Mouse (Mus musculus) intestine, embryonic 14.5 days (tissue): ENCODE data around the gene Polr2i. TPM values are rescaled to one million over a fixed set of nuclear protein-coding genes. Genes with fewer than 3 reads are reported as not detected.
A peak's percentile ranks its signal among the peaks of the same experiment; 100 is the strongest.

ENCODE experiments used
- ATAC-seq: fragments of 200-750 bp; cut with Nextera tagmentation; replicated peaks from 2 replicates; pipeline ENCODE4 v1.8.0; 2017; ENCODE audit warnings: low read depth, moderate number of reproducible peaks, moderate TSS enrichment, moderate library complexity; ENCODE audit not compliant: low FRiP score, low TSS enrichment
- DNase-seq: peaks from one replicate; pipeline ENCODE4 v3.0.0-alpha.2; 2018; ENCODE audit warnings: low spot score
- H3K27ac ChIP-seq: fragments of 300-500 bp; sonication (generic); 2 replicates; pipeline ENCODE4 v1.5.1; 2014; ENCODE audit warnings: low read depth, mild to moderate bottlenecking, control low read depth
- H3K27me3 ChIP-seq: fragments of 300-500 bp; sonication (generic); replicated peaks from 2 replicates; pipeline ENCODE4 v1.6.1; 2014; ENCODE audit warnings: low read length, control low read depth; ENCODE audit not compliant: control insufficient read depth, insufficient read depth
- H3K36me3 ChIP-seq: fragments of 300-500 bp; sonication (generic); 2 replicates; pipeline ENCODE4 v1.6.1; 2014; ENCODE audit warnings: low read length, control low read depth; ENCODE audit not compliant: control insufficient read depth, insufficient read depth
- H3K4me1 ChIP-seq: fragments of 300-500 bp; sonication (generic); replicated peaks from 2 replicates; pipeline ENCODE4 v1.6.1; 2014; ENCODE audit warnings: low read length, control low read depth, mixed read lengths; ENCODE audit not compliant: control insufficient read depth, insufficient read depth
- H3K4me2 ChIP-seq: fragments of 300-500 bp; sonication (generic); 2 replicates; pipeline ENCODE4 v1.6.1; 2014; ENCODE audit warnings: low read length
- H3K4me3 ChIP-seq: fragments of 300-500 bp; sonication (generic); 2 replicates; pipeline ENCODE4 v1.5.1; 2014; ENCODE audit warnings: low read depth, low read length, control low read depth, mixed read lengths
- H3K9ac ChIP-seq: fragments of 300-500 bp; sonication (generic); 2 replicates; pipeline ENCODE4 v1.6.1; 2014; ENCODE audit warnings: mild to moderate bottlenecking, low read length
- H3K9me3 ChIP-seq: fragments of 300-500 bp; sonication (generic); 2 replicates; pipeline ENCODE4 v1.6.1; 2016; ENCODE audit warnings: low read length, control low read depth; ENCODE audit not compliant: control insufficient read depth
- WGBS: fragments of 180-500 bp; shearing (Covaris S2); extraction: QIAGEN DNeasy Blood & Tissue Kit; methylation state at CpG from one replicate; pipeline ENCODE4 v1.1.7; 2014; 5-methylcytosine and 5-hydroxymethylcytosine counted together
- polyA plus RNA-seq: library from polyadenylated mRNA; unstranded; fragments of >200 nt; fragmentation: Nextera tagmentation; extraction: Ambion mirVana; gene quantifications from 2 replicates; pipeline ENCODE4 v1.2.1, GENCODE M21; 2014

Polr2i gene
- polyA plus RNA-seq, 1 experiment from 2014 or later = 159 TPM

DNA sequence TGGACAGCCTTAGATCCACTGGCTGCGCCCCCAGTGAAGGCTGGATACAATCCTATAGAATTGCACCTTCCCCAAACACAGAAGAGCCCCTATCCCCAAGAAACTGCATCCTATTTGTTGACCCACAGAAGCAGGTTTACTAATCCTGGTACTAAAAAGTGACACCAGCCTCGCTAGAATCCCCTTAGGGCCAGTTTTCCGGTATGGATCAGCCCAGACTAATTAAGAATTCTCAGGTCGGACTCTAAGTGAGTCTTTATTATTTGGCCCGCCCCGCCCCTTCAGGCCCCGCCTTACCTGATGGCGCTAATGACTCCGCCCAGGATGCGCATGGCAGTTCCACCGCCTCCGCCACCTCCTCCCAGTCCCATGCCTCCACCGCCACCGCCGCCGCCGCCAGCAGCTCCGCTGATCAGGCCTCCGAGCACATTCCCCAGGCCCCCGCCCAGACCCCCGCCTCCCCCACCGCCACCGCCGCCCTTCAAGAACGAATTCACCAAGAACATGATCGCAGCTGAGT, 38.1 kb upstream of the Polr2i start:
- Histone ChIP-seq H3K36me3 (peaks cover 38% of the 10 kb centered on the region), H3K4me2 (peak overlapping the region; percentile 83), H3K4me3 (peak overlapping the region; percentile 90), H3K4me1 (peaks cover 15% of the 10 kb centered on the region), H3K9me3 (no peaks in the 10 kb centered on the region), H3K27ac (peak overlapping the region; percentile 86), H3K9ac (peak overlapping the region; percentile 83), H3K27me3 (no peaks in the 10 kb centered on the region)
- ATAC-seq (peak; percentile 56), DNase-seq (no peak)
- WGBS = under 1% methylated on average over 26 of the region's 26 CpGs

- DNase-seq = peak; percentile 85
- under 1% methylated on average over 26 of the region's 26 CpGs for WGBS
These were observed 37.5 kb upstream of the Polr2i start for GRCm38 (mm10) chr7:30194101-30194831.

DNA sequence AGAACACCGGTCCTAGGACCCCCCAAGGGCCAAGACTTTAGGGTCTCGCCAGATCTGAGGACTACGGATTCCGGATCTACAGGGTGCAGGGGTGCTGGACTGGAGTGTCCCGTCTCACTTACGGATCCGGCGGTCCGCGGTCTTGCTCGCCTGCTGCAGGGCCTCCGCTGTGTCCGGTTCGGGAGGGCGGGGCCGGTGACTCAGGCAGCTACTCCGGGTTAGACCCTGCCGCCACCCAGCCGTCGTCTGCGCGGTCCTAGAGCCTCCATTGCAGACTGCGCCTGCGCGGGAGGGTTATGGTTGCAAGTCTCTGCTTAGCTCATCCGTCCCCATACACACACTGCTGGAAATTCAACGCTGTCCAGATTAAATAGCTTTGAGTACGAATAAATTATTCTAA, 36.9 kb upstream of the Polr2i start:
- WGBS = under 1% methylated on average over 28 of the region's 28 CpGs
- ATAC-seq (peak; percentile 83), DNase-seq (peak; percentile 94)
- Histone ChIP-seq H3K36me3 (peaks cover 27% of the 10 kb centered on the region), H3K27me3 (no peaks in the 10 kb centered on the region), H3K4me1 (peaks cover 15% of the 10 kb centered on the region), H3K9ac (peak overlapping the region; percentile 83), H3K4me2 (peak overlapping the region; percentile 83), H3K9me3 (no peaks in the 10 kb centered on the region), H3K27ac (peak overlapping the region; percentile 86), H3K4me3 (peak overlapping the region; percentile 90)

More at GRCm38 (mm10) chr7:30194101-30194831, 37.5 kb upstream of the Polr2i start:
- H3K4me1 ChIP-seq = peaks cover 15% of the 10 kb centered on the region
- peak overlapping the region; percentile 83 for H3K4me2 ChIP-seq
- peak overlapping the region; percentile 83 for H3K9ac ChIP-seq
- ATAC-seq = peak; percentile 9
- H3K4me3 ChIP-seq = peak overlapping the region; percentile 90
- H3K27ac ChIP-seq = peak overlapping the region; percentile 86
- no peaks in the 10 kb centered on the region for H3K9me3 ChIP-seq
- H3K36me3 ChIP-seq = peaks cover 32% of the 10 kb centered on the region
- no peaks in the 10 kb centered on the region for H3K27me3 ChIP-seq

DNA sequence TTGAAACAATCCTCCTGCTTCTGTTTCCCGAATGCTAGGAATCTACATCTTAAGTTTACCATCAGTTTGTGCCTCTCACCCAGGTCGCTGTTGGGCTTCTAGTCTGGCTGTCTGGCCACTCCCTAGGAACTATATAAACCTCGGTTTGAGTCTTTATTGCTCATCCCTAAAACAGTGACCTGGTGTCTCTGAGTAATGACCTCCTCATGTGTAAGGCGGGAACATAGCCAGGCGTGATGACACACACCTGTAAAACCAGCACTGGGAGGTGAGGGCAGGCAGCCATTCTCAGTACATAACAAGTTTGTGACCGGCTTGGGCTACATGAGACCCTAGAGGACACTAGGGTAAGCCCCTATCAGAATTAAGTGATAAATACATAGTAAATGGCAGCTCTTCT, 36.3 kb upstream of the Polr2i start:
- peaks cover 22% of the 10 kb centered on the region for H3K36me3 ChIP-seq
- no peaks in the 10 kb centered on the region for H3K27me3 ChIP-seq
- ATAC-seq (no peak), DNase-seq (no peak)
- WGBS = 65% methylated on average over 6 of the region's 6 CpGs
- peak overlapping the region; percentile 83; the same call in 1 of the 2 replicates for H3K9ac ChIP-seq
- H3K4me3 ChIP-seq = peak overlapping the region; percentile 90; the same call in 1 of the 2 replicates
- no peaks in the 10 kb centered on the region for H3K9me3 ChIP-seq
- H3K27ac ChIP-seq = no peak overlapping the region
- H3K4me1 ChIP-seq = peaks cover 15% of the 10 kb centered on the region
- peak overlapping the region; percentile 83 for H3K4me2 ChIP-seq

DNA sequence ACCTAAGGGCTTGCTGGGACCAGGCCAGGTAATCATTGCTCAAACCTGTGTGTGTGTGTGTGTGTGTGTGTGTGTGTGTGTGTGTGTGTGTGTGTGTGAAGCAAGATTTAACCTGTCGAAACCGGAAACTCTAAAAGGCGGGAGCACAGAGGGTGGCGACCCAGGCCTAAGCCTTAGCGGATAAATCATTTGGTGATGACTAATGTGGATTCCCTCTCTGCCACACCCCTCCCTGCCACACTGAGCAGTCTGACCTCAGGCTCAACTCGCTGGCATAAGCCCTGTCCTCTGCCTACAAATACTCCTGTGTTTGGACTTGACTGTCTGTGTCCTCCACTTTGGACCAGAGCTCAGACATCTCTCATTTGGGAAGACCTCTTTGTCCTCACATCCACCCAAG, 35.6 kb upstream of the Polr2i start:
- Histone ChIP-seq H3K9me3 (no peaks in the 10 kb centered on the region), H3K4me2 (no peak overlapping the region), H3K27ac (no peak overlapping the region), H3K9ac (no peak overlapping the region), H3K36me3 (peaks cover 15% of the 10 kb centered on the region), H3K27me3 (no peaks in the 10 kb centered on the region), H3K4me3 (no peak overlapping the region), H3K4me1 (peaks cover 15% of the 10 kb centered on the region)
- 47% methylated on average over 6 of the region's 6 CpGs for WGBS
- DNase-seq = no peak
- ATAC-seq = no peak

DNA sequence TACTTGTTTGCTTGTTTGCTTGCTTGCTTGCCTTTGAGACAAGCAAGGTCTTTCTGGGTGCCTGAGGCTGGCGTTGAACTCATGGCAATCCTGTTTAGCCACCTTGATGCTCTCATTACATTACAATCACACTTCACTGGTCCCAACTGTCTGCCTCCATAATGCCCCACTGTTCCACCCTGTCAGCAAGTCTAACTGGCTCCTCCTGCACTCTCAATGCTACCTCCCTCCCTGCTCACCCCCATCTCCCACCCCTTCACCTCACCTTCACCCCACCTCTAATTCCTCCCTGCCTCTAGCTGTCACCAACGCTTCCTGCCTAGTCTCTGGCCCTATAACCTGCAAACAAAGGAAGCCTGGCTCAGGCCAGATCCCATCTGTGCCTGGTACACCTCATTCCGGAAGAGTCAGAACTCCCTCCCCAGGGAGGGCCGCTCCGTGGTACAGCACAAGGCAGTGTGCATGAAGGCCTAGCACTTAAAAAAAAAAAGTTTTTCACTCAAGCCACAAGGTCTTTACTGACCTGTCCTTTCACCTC, 34.1 kb upstream of the Polr2i start:
- no peak for DNase-seq
- ATAC-seq = no peak
- H3K4me1 ChIP-seq = peaks cover 15% of the 10 kb centered on the region
- H3K27me3 ChIP-seq = no peaks in the 10 kb centered on the region
- no peak overlapping the region for H3K4me3 ChIP-seq
- H3K36me3 ChIP-seq = no peaks in the 10 kb centered on the region; the same call in 1 of the 2 replicates
- no peaks in the 10 kb centered on the region for H3K9me3 ChIP-seq
- no peak overlapping the region for H3K4me2 ChIP-seq
- 43% methylated on average over 5 of the region's 5 CpGs for WGBS
- H3K27ac ChIP-seq = no peak overlapping the region; the same call in 1 of the 2 replicates
- H3K9ac ChIP-seq = no peak overlapping the region

- no peak within 1 kb of the TSS; the same call in 1 of the 2 replicates for H3K27ac ChIP-seq
- ATAC-seq = no peak
- peak within 1 kb of the TSS; percentile 27; the same call in 1 of the 2 replicates for H3K4me2 ChIP-seq
- H3K9me3 ChIP-seq = no peaks in the 10 kb centered on the region
- H3K27me3 ChIP-seq = no peaks in the 10 kb centered on the region
- H3K9ac ChIP-seq = no peak within 1 kb of the TSS
- no peaks in the 10 kb centered on the region for H3K36me3 ChIP-seq
- H3K4me1 ChIP-seq = peaks cover 7% of the 10 kb centered on the region
- DNase-seq = peak; percentile 81
- WGBS = 7% methylated on average over 8 of the region's 8 CpGs
- H3K4me3 ChIP-seq = no peak within 1 kb of the TSS
These were observed 33.2 kb upstream of the Polr2i start, which contains the start of gene Capns1 for GRCm38 (mm10) chr7:30198481-30198971. TSS of gene Capns1 (minus strand) at chr7:30198811.

GRCm38 (mm10) chr7:30199498-30200139, 32.1 kb upstream of the Polr2i start:
- no peak overlapping the region for H3K27ac ChIP-seq
- no peaks in the 10 kb centered on the region for H3K27me3 ChIP-seq
- no peak overlapping the region for H3K9ac ChIP-seq
- ATAC-seq (no peak), DNase-seq (no peak)
- H3K4me3 ChIP-seq = no peak overlapping the region
- H3K4me1 ChIP-seq = peaks cover 7% of the 10 kb centered on the region
- H3K36me3 ChIP-seq = no peaks in the 10 kb centered on the region
- H3K4me2 ChIP-seq = no peak overlapping the region
- no peaks in the 10 kb centered on the region for H3K9me3 ChIP-seq
- WGBS = 76% methylated on average over 18 of the region's 18 CpGs
